Mouse (Mus musculus) olfactory bulb, adult 2 months (tissue): Measurements from ENCODE around the gene Fbxo45. TPM values are rescaled to one million over a fixed set of nuclear protein-coding genes. Genes with fewer than 3 reads are reported as not detected.
A peak's percentile ranks its signal among the peaks of the same experiment; 100 is the strongest.

Experiments used
- H3K27ac ChIP-seq: fragments of 200-500 bp; 2 replicates; pipeline ENCODE4 v1.5.1; 2012; ENCODE audit warnings: low read depth, low read length; ENCODE audit not compliant: insufficient read depth
- H3K4me1 ChIP-seq: fragments of 200-500 bp; 2 replicates; pipeline ENCODE4 v1.6.1; 2012; ENCODE audit warnings: low read length; ENCODE audit not compliant: control insufficient read depth, insufficient read depth
- H3K4me3 ChIP-seq: fragments of 200-500 bp; 2 replicates; pipeline ENCODE4 v1.5.1; 2012; ENCODE audit warnings: mild to moderate bottlenecking, low read depth, low read length, moderate library complexity; ENCODE audit not compliant: insufficient read depth
- CTCF ChIP-seq: fragments of 200-500 bp; IDR thresholded peaks from 2 replicates; pipeline ENCODE4 v1.5.1; 2012; ENCODE audit warnings: low read depth, mild to moderate bottlenecking, low read length, moderate library complexity; ENCODE audit not compliant: insufficient read depth
- POLR2A ChIP-seq: fragments of 200-500 bp; IDR thresholded peaks from 2 replicates; pipeline ENCODE4 v1.6.1; 2012; ENCODE audit warnings: mild to moderate bottlenecking, low read depth, low read length, moderate library complexity; ENCODE audit not compliant: insufficient read depth
- WGBS: fragments of 180-500 bp; shearing (Covaris S2); methylation state at CpG from one replicate; pipeline ENCODE4 v1.1.7; 2018; 5-methylcytosine and 5-hydroxymethylcytosine counted together
- polyA plus RNA-seq: library from polyadenylated mRNA; stranded (reverse); fragments of >200 nt; gene quantifications from 2 replicates; pipeline ENCODE4 v1.2.4, GENCODE M21; 2012; ENCODE audit warnings: low replicate concordance; ENCODE audit not compliant: missing spikeins, insufficient read depth, insufficient read length

The Fbxo45 gene
- not detected in 2 replicates for polyA plus RNA-seq

GRCm38 (mm10) chr16:32246952-32247370 lies at the start of gene Fbxo45, which contains the start of gene Wdr53:
TSS of gene Fbxo45 (minus strand) at chr16:32247158.
TSS of gene Wdr53 (plus strand) at chr16:32247227.
- Histone ChIP-seq H3K4me1 (peaks cover 5% of the 10 kb centered on the region), H3K4me3 (peak within 1 kb of the TSS; percentile 98), H3K27ac (peak within 1 kb of the TSS; percentile 58; the same call in 1 of the 2 replicates)
- under 1% methylated on average over 48 of the region's 48 CpGs for WGBS
- TF ChIP-seq CTCF (no peak), POLR2A (peak; percentile 50)

GRCm38 (mm10) chr16:32291821-32292220 lies 44.9 kb upstream of the Fbxo45 start:
- TF ChIP-seq CTCF (no peak), POLR2A (no peak)
- no peaks in the 10 kb centered on the region for H3K4me1 ChIP-seq
- no peak overlapping the region for H3K27ac ChIP-seq
- no peak overlapping the region for H3K4me3 ChIP-seq
- 98% methylated on average over 4 of the region's 4 CpGs for WGBS

- TF ChIP-seq POLR2A, result no peak
- no peak for TF ChIP-seq CTCF
- Histone ChIP-seq H3K4me3 (no peak overlapping the region), H3K4me1 (peaks cover 3% of the 10 kb centered on the region; the same call in 1 of the 2 replicates), H3K27ac (no peak overlapping the region)
Measured at GRCm38 (mm10) chr16:32282608-32283007, 35.6 kb upstream of the Fbxo45 start.

GRCm38 (mm10) chr16:32280211-32280610 lies 33.3 kb upstream of the Fbxo45 start:
- WGBS, result 57% methylated on average over 8 of the region's 8 CpGs
- Histone ChIP-seq H3K4me1 (peaks cover 3% of the 10 kb centered on the region; the same call in 1 of the 2 replicates), H3K27ac (no peak overlapping the region), H3K4me3 (0 out of 2 replicates have a peak overlapping the region, but pooled peaks have one; percentile 19)
- TF ChIP-seq POLR2A (no peak), CTCF (no peak)

- 27% methylated on average over 7 of the region's 7 CpGs for WGBS
- H3K27ac ChIP-seq, result no peak overlapping the region
- no peak for TF ChIP-seq CTCF
- TF ChIP-seq POLR2A, result no peak
- H3K4me1 ChIP-seq, result peaks cover 3% of the 10 kb centered on the region; the same call in 1 of the 2 replicates
- peak overlapping the region; percentile 60 for H3K4me3 ChIP-seq
Measured at GRCm38 (mm10) chr16:32278396-32278795, 31.4 kb upstream of the Fbxo45 start.

- Histone ChIP-seq H3K27ac (peak within 1 kb of the TSS; percentile 89), H3K4me1 (peaks cover 3% of the 10 kb centered on the region; the same call in 1 of the 2 replicates), H3K4me3 (peak within 1 kb of the TSS; percentile 60)
- TF ChIP-seq CTCF, result no peak
- TF ChIP-seq POLR2A, result peak; percentile 42
- under 1% methylated on average over 75 of the region's 75 CpGs for WGBS
Measured at GRCm38 (mm10) chr16:32277308-32278256, 30.6 kb upstream of the Fbxo45 start, which contains the start of gene Rnf168. TSS of gene Rnf168 (plus strand) at chr16:32277459.

- Histone ChIP-seq H3K4me3 (no peak overlapping the region), H3K4me1 (peaks cover 3% of the 10 kb centered on the region; the same call in 1 of the 2 replicates), H3K27ac (no peak overlapping the region)
- WGBS, result 60% methylated on average over 1 of the region's 1 CpGs
- TF ChIP-seq CTCF (no peak), POLR2A (no peak)
Measured at GRCm38 (mm10) chr16:32275830-32276229, 28.9 kb upstream of the Fbxo45 start.

GRCm38 (mm10) chr16:32275041-32275440 lies 28.1 kb upstream of the Fbxo45 start:
- H3K27ac ChIP-seq, result no peak overlapping the region
- 92% methylated on average over 6 of the region's 6 CpGs for WGBS
- H3K4me1 ChIP-seq, result no peaks in the 10 kb centered on the region; the same call in 1 of the 2 replicates
- TF ChIP-seq CTCF (no peak), POLR2A (no peak)
- no peak overlapping the region for H3K4me3 ChIP-seq

GRCm38 (mm10) chr16:32273338-32273737 lies 26.4 kb upstream of the Fbxo45 start:
- H3K4me3 ChIP-seq, result no peak overlapping the region
- H3K4me1 ChIP-seq, result no peaks in the 10 kb centered on the region
- H3K27ac ChIP-seq, result no peak overlapping the region
- TF ChIP-seq CTCF, result no peak
- TF ChIP-seq POLR2A, result no peak
- WGBS, result 53% methylated on average over 9 of the region's 9 CpGs
